Mouse (Mus musculus) heart, embryonic 13.5 days (tissue): ENCODE measurements around the gene Ccpg1os. TPM values are rescaled to one million over a fixed set of nuclear protein-coding genes. Genes with fewer than 3 reads are reported as not detected.

Experiments used
- ATAC-seq: fragments of 200-750 bp; cut with Nextera tagmentation; 2 replicates; pipeline ENCODE4 v1.8.0; 2017; ENCODE audit warnings: moderate TSS enrichment; ENCODE audit not compliant: insufficient number of reproducible peaks, low FRiP score, low TSS enrichment; ENCODE audit errors: extremely low read depth
- H3K27ac ChIP-seq: fragments of 300-500 bp; sonication (generic); replicated peaks from 2 replicates; pipeline ENCODE4 v1.5.1; 2015; ENCODE audit warnings: moderate library complexity, mild to moderate bottlenecking, inconsistent platforms
- H3K27me3 ChIP-seq: fragments of 300-500 bp; sonication (generic); replicated peaks from 2 replicates; pipeline ENCODE4 v1.6.1; 2015; ENCODE audit warnings: mild to moderate bottlenecking, inconsistent platforms
- H3K36me3 ChIP-seq: fragments of 300-500 bp; sonication (generic); 2 replicates; pipeline ENCODE4 v1.6.1; 2015; ENCODE audit warnings: mild to moderate bottlenecking, inconsistent platforms
- H3K4me1 ChIP-seq: fragments of 300-500 bp; sonication (generic); 2 replicates; pipeline ENCODE4 v1.6.1; 2015; ENCODE audit warnings: inconsistent platforms
- H3K4me2 ChIP-seq: fragments of 300-500 bp; sonication (generic); 2 replicates; pipeline ENCODE4 v1.6.1; 2015; ENCODE audit warnings: inconsistent platforms, mild to moderate bottlenecking, moderate library complexity
- H3K4me3 ChIP-seq: fragments of 300-500 bp; sonication (generic); 2 replicates; pipeline ENCODE4 v1.5.1; 2015; ENCODE audit warnings: moderate library complexity, mild to moderate bottlenecking, inconsistent platforms
- H3K9ac ChIP-seq: fragments of 300-500 bp; sonication (generic); 2 replicates; pipeline ENCODE4 v1.6.1; 2015; ENCODE audit warnings: inconsistent platforms, mild to moderate bottlenecking, moderate library complexity
- H3K9me3 ChIP-seq: fragments of 300-500 bp; sonication (generic); 2 replicates; pipeline ENCODE4 v1.6.1; 2016; ENCODE audit warnings: inconsistent platforms
- WGBS: fragments of 180-500 bp; shearing (Covaris S2); methylation state at CpG from one replicate; pipeline ENCODE4 v1.1.7; 2015; ENCODE audit warnings: mixed read lengths; 5-methylcytosine and 5-hydroxymethylcytosine counted together
- polyA plus RNA-seq: library from polyadenylated mRNA; unstranded; fragments of >200 nt; fragmentation: Nextera tagmentation; extraction: Ambion mirVana; gene quantifications from 2 replicates; pipeline ENCODE4 v1.2.1, GENCODE M21; 2015

The Ccpg1os gene
- polyA plus RNA-seq = 14.3 TPM in 2 replicates

- H3K4me3 ChIP-seq = peak within 1 kb of the TSS; percentile 91
- peak within 1 kb of the TSS; percentile 89 for H3K9ac ChIP-seq
- peak; percentile 97 for ATAC-seq
- peak within 1 kb of the TSS; percentile 96 for H3K4me2 ChIP-seq
- H3K27ac ChIP-seq = peak within 1 kb of the TSS; percentile 74
- no peaks in the 10 kb centered on the region for H3K9me3 ChIP-seq
- under 1% methylated on average over 88 of the region's 88 CpGs for WGBS
- H3K36me3 ChIP-seq = no peaks in the 10 kb centered on the region
- peaks cover 13% of the 10 kb centered on the region for H3K4me1 ChIP-seq
- 0 out of 2 replicates have a peak, but pooled peaks cover 6% of the 10 kb centered on the region for H3K27me3 ChIP-seq
These were observed at the start of gene Ccpg1os, which contains the start of gene Ccpg1 for GRCm38 (mm10) chr9:72985250-72986220. Ccpg1os (minus strand) TSS chr9:72985382. Ccpg1 (plus strand) TSS chr9:72985429.

GRCm38 (mm10) chr9:73033406-73033805, 48.2 kb upstream of the Ccpg1os start:
- no peaks in the 10 kb centered on the region for H3K9me3 ChIP-seq
- H3K4me3 ChIP-seq = no peak overlapping the region
- peaks cover under 1% of the 10 kb centered on the region for H3K4me1 ChIP-seq
- no peak for ATAC-seq
- no peak overlapping the region for H3K9ac ChIP-seq
- no peak overlapping the region for H3K27ac ChIP-seq
- WGBS = 84% methylated on average over 1 of the region's 1 CpGs
- no peaks in the 10 kb centered on the region for H3K27me3 ChIP-seq
- H3K4me2 ChIP-seq = no peak overlapping the region
- peaks cover 60% of the 10 kb centered on the region for H3K36me3 ChIP-seq

GRCm38 (mm10) chr9:73031421-73031820, 46.2 kb upstream of the Ccpg1os start:
- no peak for ATAC-seq
- Histone ChIP-seq H3K9me3 (no peaks in the 10 kb centered on the region), H3K9ac (no peak overlapping the region), H3K36me3 (peaks cover 61% of the 10 kb centered on the region), H3K4me1 (peaks cover 3% of the 10 kb centered on the region), H3K4me2 (no peak overlapping the region), H3K27ac (no peak overlapping the region), H3K4me3 (no peak overlapping the region), H3K27me3 (no peaks in the 10 kb centered on the region)
- 53% methylated on average over 4 of the region's 4 CpGs for WGBS

GRCm38 (mm10) chr9:73030443-73030842, 45.3 kb upstream of the Ccpg1os start:
- Histone ChIP-seq H3K4me2 (no peak overlapping the region), H3K9me3 (no peaks in the 10 kb centered on the region), H3K4me1 (peaks cover 12% of the 10 kb centered on the region), H3K9ac (no peak overlapping the region), H3K27me3 (no peaks in the 10 kb centered on the region), H3K36me3 (peaks cover 54% of the 10 kb centered on the region), H3K4me3 (no peak overlapping the region), H3K27ac (no peak overlapping the region)
- no peak for ATAC-seq
- WGBS = 81% methylated on average over 1 of the region's 1 CpGs

- Histone ChIP-seq H3K9me3 (no peaks in the 10 kb centered on the region), H3K4me3 (peak overlapping the region; percentile 24), H3K4me2 (peak overlapping the region; percentile 61), H3K27me3 (no peaks in the 10 kb centered on the region), H3K4me1 (peaks cover 12% of the 10 kb centered on the region), H3K36me3 (peaks cover 27% of the 10 kb centered on the region), H3K9ac (peak overlapping the region; percentile 65), H3K27ac (peak overlapping the region; percentile 55)
- WGBS = 16% methylated on average over 17 of the region's 17 CpGs
- ATAC-seq = peak; percentile 77
These were observed 40.8 kb upstream of the Ccpg1os start for GRCm38 (mm10) chr9:73025818-73026636.

- peaks cover 57% of the 10 kb centered on the region for H3K36me3 ChIP-seq
- no peak for ATAC-seq
- peaks cover 2% of the 10 kb centered on the region for H3K4me1 ChIP-seq
- no peaks in the 10 kb centered on the region for H3K27me3 ChIP-seq
- H3K4me3 ChIP-seq = no peak overlapping the region
- H3K9me3 ChIP-seq = no peaks in the 10 kb centered on the region
- WGBS = 82% methylated on average over 5 of the region's 5 CpGs
- no peak overlapping the region for H3K27ac ChIP-seq
- no peak overlapping the region for H3K4me2 ChIP-seq
- no peak overlapping the region for H3K9ac ChIP-seq
These were observed 35.5 kb upstream of the Ccpg1os start for GRCm38 (mm10) chr9:73020566-73021097.

GRCm38 (mm10) chr9:73019841-73020240, 34.7 kb upstream of the Ccpg1os start:
- no peak overlapping the region for H3K27ac ChIP-seq
- no peak for ATAC-seq
- H3K4me2 ChIP-seq = no peak overlapping the region
- 87% methylated on average over 10 of the region's 10 CpGs for WGBS
- H3K27me3 ChIP-seq = no peaks in the 10 kb centered on the region
- H3K4me1 ChIP-seq = no peaks in the 10 kb centered on the region
- H3K9ac ChIP-seq = no peak overlapping the region
- peaks cover 62% of the 10 kb centered on the region for H3K36me3 ChIP-seq
- no peaks in the 10 kb centered on the region for H3K9me3 ChIP-seq
- H3K4me3 ChIP-seq = no peak overlapping the region

GRCm38 (mm10) chr9:73014724-73015123, 29.5 kb upstream of the Ccpg1os start:
- Histone ChIP-seq H3K36me3 (peaks cover 93% of the 10 kb centered on the region), H3K9ac (no peak overlapping the region), H3K27me3 (no peaks in the 10 kb centered on the region), H3K9me3 (no peaks in the 10 kb centered on the region), H3K4me2 (no peak overlapping the region), H3K4me3 (no peak overlapping the region), H3K4me1 (no peaks in the 10 kb centered on the region), H3K27ac (no peak overlapping the region)
- ATAC-seq = no peak
- WGBS = 65% methylated on average over 13 of the region's 13 CpGs

- Histone ChIP-seq H3K9ac (no peak overlapping the region), H3K27ac (no peak overlapping the region), H3K4me2 (no peak overlapping the region), H3K4me3 (no peak overlapping the region), H3K9me3 (no peaks in the 10 kb centered on the region), H3K4me1 (no peaks in the 10 kb centered on the region), H3K36me3 (peaks cover 73% of the 10 kb centered on the region), H3K27me3 (no peaks in the 10 kb centered on the region)
- ATAC-seq = no peak
- WGBS = 88% methylated on average over 4 of the region's 4 CpGs
These were observed 27.4 kb upstream of the Ccpg1os start for GRCm38 (mm10) chr9:73012629-73013028.

- Histone ChIP-seq H3K9me3 (no peaks in the 10 kb centered on the region), H3K4me3 (no peak overlapping the region), H3K27me3 (no peaks in the 10 kb centered on the region), H3K27ac (no peak overlapping the region), H3K9ac (no peak overlapping the region), H3K4me1 (no peaks in the 10 kb centered on the region), H3K36me3 (peaks cover 54% of the 10 kb centered on the region), H3K4me2 (no peak overlapping the region)
- no peak for ATAC-seq
- WGBS = 54% methylated on average over 3 of the region's 3 CpGs
These were observed 23.2 kb upstream of the Ccpg1os start for GRCm38 (mm10) chr9:73008384-73008783.

GRCm38 (mm10) chr9:73006175-73006574, 21.0 kb upstream of the Ccpg1os start:
- H3K36me3 ChIP-seq = peaks cover 38% of the 10 kb centered on the region
- no peak overlapping the region for H3K4me3 ChIP-seq
- H3K4me2 ChIP-seq = no peak overlapping the region
- no peak overlapping the region for H3K27ac ChIP-seq
- 97% methylated on average over 3 of the region's 3 CpGs for WGBS
- no peaks in the 10 kb centered on the region for H3K4me1 ChIP-seq
- ATAC-seq = no peak
- H3K9ac ChIP-seq = no peak overlapping the region
- no peaks in the 10 kb centered on the region for H3K9me3 ChIP-seq
- H3K27me3 ChIP-seq = no peaks in the 10 kb centered on the region
